In the genomic region with DNA sequence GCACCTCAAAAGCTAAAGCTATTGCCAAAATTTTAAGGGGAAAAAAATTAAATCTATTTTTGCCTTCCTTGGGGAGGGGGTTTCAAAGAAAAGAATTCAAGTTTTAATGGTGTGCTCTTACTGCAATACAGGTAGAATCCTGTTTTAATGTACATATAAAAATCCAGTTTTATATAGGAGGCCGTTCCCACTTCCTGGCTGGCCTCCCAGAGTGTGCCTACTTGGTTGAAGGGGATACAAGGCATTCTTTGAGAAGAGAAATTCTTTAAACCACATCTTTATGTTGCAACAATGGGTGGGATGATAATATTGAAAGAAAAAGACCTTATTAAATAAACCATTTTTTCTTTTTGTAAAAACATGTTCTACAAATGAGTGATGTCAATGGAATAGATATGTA, we compare ENCODE assay signal across 9 mouse cellular contexts. TPM values are rescaled to one million over a fixed set of nuclear protein-coding genes. Genes with fewer than 3 reads are reported as not detected.
DNase-seq lines count a peak whose midpoint lies in the region; ATAC-seq and TF ChIP-seq lines count a peak whose summit lies in the region.
"Had no signal": no experiment of that assay in that cellular context is flagged by ENCODE, and none has a peak within 500 bp of the region (broad histone marks: within the 10 kb centered on the region; RNA-seq: fewer than 3 reads in every experiment).

No protein-coding gene starts in this region.

- H3K36me3 ChIP-seq in heart, embryonic 12.5 days, result no peaks in the 10 kb centered on the region
- peaks cover 0 to 7% of the 10 kb centered on the region in 2 experiments; a peak in 2 of 4 replicates for H3K36me3 ChIP-seq in MEL (ENCODE audit: control insufficient read depth in 1 of 2, insufficient read depth in 2 of 2, low read length in 2 of 2)
- no peaks in the 10 kb centered on the region for H3K36me3 ChIP-seq in heart, embryonic 16.5 days (ENCODE audit: control insufficient read depth, insufficient read depth)
- no peaks in the 10 kb centered on the region for H3K36me3 ChIP-seq in midbrain, embryonic 10.5 days
- H3K36me3 ChIP-seq: G1E had no signal

- H3K79me2 ChIP-seq in MEL (ENCODE audit: control insufficient read depth, insufficient read depth, low read length, poor library complexity), result peaks cover 22% of the 10 kb centered on the region

- no peak for TF ChIP-seq POLR2A in MEL (IDR thresholded peaks at IDR 0.05; ENCODE audit: control insufficient read depth in 1 of 2, insufficient read depth in 1 of 2, low read depth in 1 of 2, low read length in 2 of 2, poor library complexity in 1 of 2)

- no peak for TF ChIP-seq CTCF in MEL (IDR thresholded peaks at IDR 0.05 in 2 of 3, conservative IDR thresholded peaks at IDR 0.05 in 1 of 3; ENCODE audit: control insufficient read depth in 1 of 3, insufficient read depth in 1 of 3, low read depth in 2 of 3, low read length in 3 of 3, poor library complexity in 1 of 3, severe bottlenecking in 1 of 3)

- H3K4me1 ChIP-seq in heart, embryonic 12.5 days (replicated peaks), result peaks cover 12% of the 10 kb centered on the region
- H3K4me1 ChIP-seq in MEL (ENCODE audit: control insufficient read depth in 1 of 2, insufficient read depth in 2 of 2, low read length in 2 of 2), result peaks cover 3 to 4% of the 10 kb centered on the region in 2 experiments; a peak in 3 of 4 replicates
- peaks cover 7% of the 10 kb centered on the region for H3K4me1 ChIP-seq in heart, embryonic 16.5 days (ENCODE audit: control insufficient read depth, insufficient read depth, low read length)
- no peaks in the 10 kb centered on the region; the same call in 1 of the 2 replicates for H3K4me1 ChIP-seq in midbrain, embryonic 10.5 days

- DNase-seq in heart, postnatal 4 days, result no peak
- DNase-seq in MEL (ENCODE audit: low read depth, low spot score), result peak; percentile 44
- DNase-seq in midbrain, embryonic 10.5 days (ENCODE audit: low spot score), result no peak
- no peak for DNase-seq in ovary, postnatal 10 days (ENCODE audit: low spot score)
- DNase-seq in urinary bladder, postnatal 36 days (ENCODE audit: low spot score in 2 of 2), result no peak
- DNase-seq in layer of hippocampus, postnatal 14 days (ENCODE audit: low spot score in 2 of 2), result no peak

- H3K4me3 ChIP-seq in heart, embryonic 12.5 days, result peak overlapping the region; percentile 79
- H3K4me3 ChIP-seq in MEL (ENCODE audit: control insufficient read depth in 1 of 2, insufficient read depth in 1 of 2, low read depth in 2 of 2, low read length in 2 of 2), result peak overlapping the region; percentile 59 to 92
- H3K4me3 ChIP-seq in heart, embryonic 16.5 days (ENCODE audit: low read length), result peak overlapping the region; percentile 78
- H3K4me3 ChIP-seq in midbrain, embryonic 10.5 days, result peak overlapping the region; percentile 80

- H3K27me3 ChIP-seq in heart, embryonic 12.5 days (replicated peaks), result no peaks in the 10 kb centered on the region
- no peaks in the 10 kb centered on the region for H3K27me3 ChIP-seq in MEL (ENCODE audit: control insufficient read depth in 1 of 2, insufficient read depth in 2 of 2, low read length in 2 of 2)
- no peaks in the 10 kb centered on the region for H3K27me3 ChIP-seq in heart, embryonic 16.5 days (ENCODE audit: control insufficient read depth, insufficient read depth, low read length)
- peaks cover 44% of the 10 kb centered on the region for H3K27me3 ChIP-seq in midbrain, embryonic 10.5 days (ENCODE audit: low read depth, poor library complexity, severe bottlenecking)

- no peak for TF ChIP-seq RAD21 in MEL (IDR thresholded peaks at IDR 0.05; ENCODE audit: low read depth, low read length)

- WGBS in heart, embryonic 12.5 days, result 59% methylated on average over 1 of the region's 1 CpGs
- 54% methylated on average over 1 of the region's 1 CpGs for WGBS in heart, embryonic 16.5 days
- WGBS in midbrain, embryonic 10.5 days, result 86% methylated on average over 1 of the region's 1 CpGs

- H3K27ac ChIP-seq in heart, embryonic 12.5 days (ENCODE audit: poor library complexity, severe bottlenecking), result peak overlapping the region; percentile 92; the same call in 1 of the 2 replicates
- H3K27ac ChIP-seq in MEL (ENCODE audit: control insufficient read depth, low read depth, low read length), result peak overlapping the region; percentile 68
- H3K27ac ChIP-seq in heart, embryonic 16.5 days (ENCODE audit: low read length), result peak overlapping the region; percentile 96
- no peak overlapping the region for H3K27ac ChIP-seq in midbrain, embryonic 10.5 days (replicated peaks)

- peak overlapping the region; percentile 89; the same call in 1 of the 2 replicates for H3K9ac ChIP-seq in heart, embryonic 12.5 days
- peak overlapping the region; percentile 67 for H3K9ac ChIP-seq in MEL (ENCODE audit: control insufficient read depth, low read depth, low read length, poor library complexity, severe bottlenecking)
- H3K9ac ChIP-seq in heart, embryonic 16.5 days (ENCODE audit: low read length), result peak overlapping the region; percentile 96

- H3K4me2 ChIP-seq in heart, embryonic 12.5 days, result peak overlapping the region; percentile 85
- peak overlapping the region; percentile 86 for H3K4me2 ChIP-seq in heart, embryonic 16.5 days (ENCODE audit: low read depth, low read length)

- no peaks in the 10 kb centered on the region for H3K9me3 ChIP-seq in heart, embryonic 12.5 days (replicated peaks)
- no peaks in the 10 kb centered on the region for H3K9me3 ChIP-seq in MEL (replicated peaks; ENCODE audit: insufficient read depth, low read length)
- H3K9me3 ChIP-seq in heart, embryonic 16.5 days (replicated peaks; ENCODE audit: control insufficient read depth, low read length), result no peaks in the 10 kb centered on the region
- no peaks in the 10 kb centered on the region for H3K9me3 ChIP-seq in midbrain, embryonic 10.5 days (replicated peaks)

- no peak for ATAC-seq in heart, embryonic 12.5 days (ENCODE audit: insufficient number of reproducible peaks, low FRiP score)
- no peak for ATAC-seq in heart, embryonic 16.5 days (replicated peaks; ENCODE audit: extremely low read depth, insufficient read depth, low FRiP score)

- TF ChIP-seq EP300 in MEL (IDR thresholded peaks at IDR 0.05; ENCODE audit: low read depth in 1 of 2, low read length in 2 of 2), result no peak

TF ChIP-seq in MEL, 35 proteins besides CTCF, POLR2A, EP300 and RAD21:
- no peak for TF ChIP-seq NRF1 (IDR thresholded peaks at IDR 0.05; ENCODE audit: insufficient read depth, low read depth, low read length, poor library complexity, severe bottlenecking)
- TF ChIP-seq GABPA (IDR thresholded peaks at IDR 0.05; ENCODE audit: low read depth, low read length), result no peak
- TF ChIP-seq BHLHE40 (IDR thresholded peaks at IDR 0.05; ENCODE audit: borderline replicate concordance, low read depth, low read length), result no peak
- no peak for TF ChIP-seq POLR2AphosphoS2 (IDR thresholded peaks at IDR 0.05; ENCODE audit: low read length)
- no peak for TF ChIP-seq TCF12 (IDR thresholded peaks at IDR 0.05; ENCODE audit: low read depth, low read length)
- no peak for TF ChIP-seq E2F4 (IDR thresholded peaks at IDR 0.05; ENCODE audit: borderline replicate concordance, low read depth, low read length)
- no peak; the same call in 1 of the 2 replicates for TF ChIP-seq SIN3A (IDR thresholded peaks at IDR 0.05; ENCODE audit: low read length)
- no peak for TF ChIP-seq MEF2A (IDR thresholded peaks at IDR 0.05; ENCODE audit: extremely low read depth, insufficient replicate concordance, low read depth, low read length, poor library complexity, severe bottlenecking)
- no peak for TF ChIP-seq ETS1 (IDR thresholded peaks at IDR 0.05; ENCODE audit: low read depth, low read length)
- TF ChIP-seq SMC3 (IDR thresholded peaks at IDR 0.05; ENCODE audit: low read depth, low read length), result no peak
- TF ChIP-seq RCOR1 (IDR thresholded peaks at IDR 0.05; ENCODE audit: low read depth, low read length), result no peak
- no peak for TF ChIP-seq USF1 (IDR thresholded peaks at IDR 0.05; ENCODE audit: low read depth, low read length)

RNA-seq across cellular contexts. Expression of a gene that starts 0.6 kb away (rescaled TPM):
- polyA plus RNA-seq in heart, embryonic 12.5 days (2016; fragmentation: Nextera tagmentation; extraction: Ambion mirVana), result 29.3 and 32.7 TPM in 2 replicates
- 10 to 100 TPM; 36.2 to 36.8 TPM for total RNA-seq in heart, postnatal 4 days (2021)
- total RNA-seq in MEL (2012; rRNA removed), result 26.7 and 29.8 TPM in 2 replicates
- polyA plus RNA-seq in MEL (2012; ENCODE audit: insufficient read depth in 1 of 2, insufficient read length in 2 of 2, low read depth in 1 of 2, low replicate concordance in 2 of 2, missing spikeins in 1 of 2), result 10 to 100 TPM in 1 of 2 experiments, not detected in 1; 40.3 TPM
- 15.9 and 16.0 TPM in 2 replicates for polyA plus RNA-seq in heart, embryonic 16.5 days (2015; fragmentation: Nextera tagmentation; extraction: Ambion mirVana)
- polyA plus RNA-seq in midbrain, embryonic 10.5 days (2016; fragmentation: Nextera tagmentation; extraction: Ambion mirVana), result 2.4 and 2.7 TPM in 2 replicates
- total RNA-seq in layer of hippocampus, postnatal 14 days (2021), result 10 to 100 TPM; 26.0 to 27.3 TPM
